Mouse (Mus musculus) CH12.LX (cell line): ENCODE measurements around the gene Cdk5. TPM values are rescaled to one million over a fixed set of nuclear protein-coding genes. Genes with fewer than 3 reads are reported as not detected.

Experiments used
- DNase-seq: peaks from one replicate; pipeline ENCODE4 v3.0.0-alpha.2; 2013; ENCODE audit errors: extremely low read depth
- H3K27ac ChIP-seq: 2 replicates; pipeline ENCODE4 v1.5.1; 2012; ENCODE audit warnings: low read depth, mild to moderate bottlenecking, control low read depth, moderate library complexity; ENCODE audit not compliant: insufficient read depth
- H3K27me3 ChIP-seq: replicated peaks from 2 replicates; pipeline ENCODE3; 2012; ENCODE audit warnings: inconsistent platforms
- H3K36me3 ChIP-seq, 2 experiments: replicated peaks in 1 of 2; 2 replicates each; pipeline versions ENCODE3 to v1.6.1; 2012; ENCODE audit warnings: inconsistent platforms in 1 of 2, low read length in 1 of 2, mild to moderate bottlenecking in 1 of 2, mixed read lengths in 1 of 2, moderate library complexity in 1 of 2; ENCODE audit not compliant: control insufficient read depth in 1 of 2, insufficient read depth in 1 of 2
- H3K4me1 ChIP-seq, 2 experiments: 2 replicates each; pipeline ENCODE4 v1.6.1; 2012; ENCODE audit warnings: inconsistent platforms in 1 of 2, moderate library complexity in 1 of 2; ENCODE audit not compliant: insufficient read depth in 2 of 2, control insufficient read depth in 1 of 2
- H3K4me2 ChIP-seq: 2 replicates; pipeline ENCODE4 v1.6.1; 2012; ENCODE audit warnings: low read depth, mild to moderate bottlenecking, control low read depth; ENCODE audit not compliant: poor library complexity, insufficient read depth, severe bottlenecking
- H3K4me3 ChIP-seq, 3 experiments: fragments of 150-350 bp in 1 of 3; sonication (generic) in 1 of 3; replicated peaks in 1 of 3; 2 replicates each; pipeline versions ENCODE3 to v1.5.1; 2011 to 2012; ENCODE audit warnings: low read depth in 2 of 3, low read length in 2 of 3, mild to moderate bottlenecking in 2 of 3, moderate library complexity in 2 of 3, control low read depth in 1 of 3, improper control_type of control experiment in 1 of 3, inconsistent platforms in 1 of 3, mixed read lengths in 1 of 3; ENCODE audit not compliant: poor library complexity in 1 of 3
- H3K79me2 ChIP-seq: replicated peaks from 2 replicates; pipeline ENCODE4 v1.6.1; 2012; ENCODE audit warnings: mild to moderate bottlenecking, moderate library complexity; ENCODE audit not compliant: control insufficient read depth, poor library complexity, insufficient read depth, severe bottlenecking; ENCODE audit errors: extremely low read depth
- H3K9ac ChIP-seq: 2 replicates; pipeline ENCODE4 v1.6.1; 2012; ENCODE audit warnings: low read depth, mild to moderate bottlenecking, control low read depth, moderate library complexity; ENCODE audit not compliant: insufficient read depth
- H3K9me3 ChIP-seq: replicated peaks from 2 replicates; pipeline ENCODE3; 2012; ENCODE audit warnings: low read length, inconsistent platforms, mixed read lengths
- BHLHE40 ChIP-seq: IDR thresholded peaks from 2 replicates; pipeline ENCODE4 v1.6.1; 2011; ENCODE audit warnings: mild to moderate bottlenecking, low read depth, low read length, improper control_type of control experiment
- CTCF ChIP-seq, 2 experiments: IDR thresholded peaks in 1 of 2; conservative IDR thresholded peaks in 1 of 2; 2 replicates each; pipeline ENCODE4 v1.5.1; 2011 to 2012; ENCODE audit warnings: low read depth in 2 of 2, low read length in 2 of 2, improper control_type of control experiment in 1 of 2, inconsistent platforms in 1 of 2, mild to moderate bottlenecking in 1 of 2, moderate library complexity in 1 of 2
- ELF1 ChIP-seq: IDR thresholded peaks from 2 replicates; pipeline ENCODE4 v1.6.1; 2014; ENCODE audit warnings: low read depth, mild to moderate bottlenecking, inconsistent platforms, low read length, improper control_type of control experiment
- EP300 ChIP-seq: IDR thresholded peaks from 2 replicates; pipeline ENCODE4 v1.6.1; 2011; ENCODE audit warnings: low read length, improper control_type of control experiment
- ETS1 ChIP-seq: conservative IDR thresholded peaks from 2 replicates; pipeline ENCODE4 v1.6.1; 2012; ENCODE audit warnings: low read depth, mild to moderate bottlenecking, inconsistent platforms, low read length, improper control_type of control experiment, moderate library complexity
- GABPA ChIP-seq: IDR thresholded peaks from 2 replicates; pipeline ENCODE4 v1.6.1; 2012; ENCODE audit warnings: low read depth, low read length, improper control_type of control experiment, inconsistent platforms; ENCODE audit not compliant: insufficient replicate concordance
- IRF4 ChIP-seq: IDR thresholded peaks from 2 replicates; pipeline ENCODE4 v1.6.1; 2014; ENCODE audit warnings: low read depth, mild to moderate bottlenecking, inconsistent platforms, low read length, improper control_type of control experiment
- JUN ChIP-seq: IDR thresholded peaks from 2 replicates; pipeline ENCODE4 v1.6.1; 2011; ENCODE audit warnings: low read depth, mild to moderate bottlenecking, low read length, improper control_type of control experiment, moderate library complexity; ENCODE audit not compliant: insufficient read depth
- JUND ChIP-seq: conservative IDR thresholded peaks from 2 replicates; pipeline ENCODE4 v1.6.1; 2011; ENCODE audit warnings: low read depth, low read length, improper control_type of control experiment
- MAFK ChIP-seq: IDR thresholded peaks from 2 replicates; pipeline ENCODE4 v1.6.1; 2011; ENCODE audit warnings: low read length, improper control_type of control experiment; ENCODE audit not compliant: insufficient replicate concordance
- MAX ChIP-seq: IDR thresholded peaks from 2 replicates; pipeline ENCODE4 v1.6.1; 2011; ENCODE audit warnings: low read length, improper control_type of control experiment
- MAZ ChIP-seq: IDR thresholded peaks from 2 replicates; pipeline ENCODE4 v1.6.1; 2012; ENCODE audit warnings: low read depth, mild to moderate bottlenecking, inconsistent platforms, low read length, improper control_type of control experiment, moderate library complexity
- MEF2A ChIP-seq: IDR thresholded peaks from 2 replicates; pipeline ENCODE4 v1.6.1; 2014; ENCODE audit warnings: low read depth, mild to moderate bottlenecking, inconsistent platforms, low read length, improper control_type of control experiment, borderline replicate concordance
- NELFE ChIP-seq: IDR thresholded peaks from 2 replicates; pipeline ENCODE4 v1.6.1; 2011; ENCODE audit warnings: low read depth, low read length, improper control_type of control experiment
- NRF1 ChIP-seq: IDR thresholded peaks from 2 replicates; pipeline ENCODE4 v1.6.1; 2014; ENCODE audit warnings: low read depth, mild to moderate bottlenecking, inconsistent platforms, low read length, improper control_type of control experiment, moderate library complexity
- PAX5 ChIP-seq: IDR thresholded peaks from 2 replicates; pipeline ENCODE4 v1.6.1; 2012; ENCODE audit warnings: low read length, inconsistent platforms, mixed read lengths
- POLR2A ChIP-seq: IDR thresholded peaks from 2 replicates; pipeline ENCODE4 v1.6.1; 2011; ENCODE audit warnings: low read depth, mild to moderate bottlenecking, improper control_type of control experiment, low read length
- RAD21 ChIP-seq: IDR thresholded peaks from 2 replicates; pipeline ENCODE4 v1.6.1; 2011; ENCODE audit warnings: low read depth, mild to moderate bottlenecking, low read length, improper control_type of control experiment, moderate library complexity
- SMC3 ChIP-seq: IDR thresholded peaks from 2 replicates; pipeline ENCODE4 v1.6.1; 2011; ENCODE audit warnings: low read depth, low read length, improper control_type of control experiment
- TBP ChIP-seq: conservative IDR thresholded peaks from 2 replicates; pipeline ENCODE4 v1.6.1; 2011; ENCODE audit warnings: low read depth, low read length, improper control_type of control experiment
- TCF12 ChIP-seq: IDR thresholded peaks from 2 replicates; pipeline ENCODE4 v1.6.1; 2014; ENCODE audit warnings: low read depth, mild to moderate bottlenecking, inconsistent platforms, low read length, improper control_type of control experiment
- USF1 ChIP-seq: IDR thresholded peaks from 2 replicates; pipeline ENCODE4 v1.6.1; 2014; ENCODE audit warnings: low read depth, mild to moderate bottlenecking, inconsistent platforms, low read length, improper control_type of control experiment
- ZC3H11A ChIP-seq: IDR thresholded peaks from 2 replicates; pipeline ENCODE4 v1.6.1; 2012; ENCODE audit warnings: low read depth, mild to moderate bottlenecking, inconsistent platforms, low read length, improper control_type of control experiment
- ZNF384 ChIP-seq: IDR thresholded peaks from 2 replicates; pipeline ENCODE4 v1.6.1; 2012; ENCODE audit warnings: low read depth, low read length, improper control_type of control experiment, inconsistent platforms
- dilution Hi-C: fragments of 300-500 bp; cut with MboI; formaldehyde crosslinking; loops from 2 replicates; pipeline ENCODE4 v1.14.3; 2020; ENCODE audit warnings: low sequenced_read_pairs; ENCODE audit not compliant: extremely low pct_unique_long_range_greater_than_20kb, extremely low pct_ligation_motif_present
- in situ Hi-C: fragments of 300-500 bp; cut with MboI; formaldehyde crosslinking; loops from 3 replicates; pipeline ENCODE4 v1.14.3; 2019; ENCODE audit warnings: low sequenced_read_pairs, low pct_ligation_motif_present, low pct_unique_long_range_greater_than_20kb, mixed read lengths
- polyA plus RNA-seq: library from polyadenylated mRNA; unstranded; fragments of >175 nt; gene quantifications from 2 replicates; pipeline ENCODE4 v1.2.1, GENCODE M21; 2012; ENCODE audit warnings: low read depth; ENCODE audit not compliant: insufficient read length
- total RNA-seq, 2 experiments: library from RNA; depleted of rRNA; stranded (reverse); fragments of 300-350 nt in 1 of 2; fragments of >200 nt in 1 of 2; gene quantifications; 2 replicates each; pipeline ENCODE4 v1.2.3; 2012 to 2014

The Cdk5 gene
- total and polyA plus RNA-seq, 3 experiments = 7.4 to 26.6 (median 12.1) TPM

DNA sequence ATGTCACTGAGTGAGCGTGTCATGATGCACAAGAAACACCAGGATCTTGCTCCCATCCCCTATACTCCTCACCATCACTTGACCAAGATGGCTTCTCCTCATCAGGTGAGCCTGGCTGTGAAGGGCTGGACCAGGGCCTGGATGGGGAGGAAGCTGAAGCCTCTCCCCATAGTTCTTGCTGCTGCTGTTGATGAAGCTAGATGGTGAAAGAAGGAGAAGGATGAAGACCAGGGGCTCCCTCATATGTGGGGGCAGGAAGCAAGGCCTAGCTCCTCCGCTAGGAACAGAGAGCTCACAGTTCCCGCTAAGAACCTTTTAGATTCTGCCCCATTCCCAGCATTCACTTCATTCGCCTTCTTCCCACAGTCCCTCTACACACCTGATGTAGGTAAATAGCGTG lies 38.0 kb downstream of the Cdk5 start:
- DNase-seq = no peak
- Histone ChIP-seq H3K9me3 (peaks cover 11% of the 10 kb centered on the region), H3K4me2 (no peak overlapping the region), H3K9ac (no peak overlapping the region), H3K4me1 (peaks cover 17 to 43% of the 10 kb centered on the region in 2 experiments), H3K4me3 (no peak overlapping the region), H3K36me3 (no peaks in the 10 kb centered on the region), H3K79me2 (no peaks in the 10 kb centered on the region), H3K27ac (no peak overlapping the region), H3K27me3 (no peaks in the 10 kb centered on the region)
- no peak for TF ChIP-seq TCF12
- no peak for TF ChIP-seq TBP
- no peak for TF ChIP-seq CTCF (conservative IDR thresholded peaks at IDR 0.05 in 1 of 2, IDR thresholded peaks at IDR 0.05 in 1 of 2; ENCODE audit: low read depth in 2 of 2, low read length in 2 of 2)
- TF ChIP-seq JUND = no peak
- TF ChIP-seq ZC3H11A = no peak
- no peak for TF ChIP-seq MAFK
- TF ChIP-seq EP300 = no peak
- no peak for TF ChIP-seq IRF4
- no peak for TF ChIP-seq MAZ
- TF ChIP-seq BHLHE40 = no peak
- TF ChIP-seq NRF1 = no peak
- TF ChIP-seq POLR2A = no peak
- TF ChIP-seq MAX = no peak
- no peak for TF ChIP-seq JUN
- TF ChIP-seq ZNF384 = no peak
- dilution Hi-C loops (no loop called here), in situ Hi-C loops (no loop called here)

GRCm38 (mm10) chr5:24384407-24384806 lies 38.9 kb downstream of the Cdk5 start:
- peak; percentile 55 for DNase-seq

More at GRCm38 (mm10) chr5:24384407-24384806, 38.9 kb downstream of the Cdk5 start:
- Histone ChIP-seq H3K36me3 (no peaks in the 10 kb centered on the region), H3K79me2 (no peaks in the 10 kb centered on the region), H3K9ac (peak overlapping the region; percentile 61; the same call in 1 of the 2 replicates), H3K4me3 (peak overlapping the region in 2 of 3 experiments; percentile 68 to 83), H3K9me3 (peaks cover 11% of the 10 kb centered on the region), H3K27me3 (no peaks in the 10 kb centered on the region), H3K4me1 (peaks cover 10 to 34% of the 10 kb centered on the region in 2 experiments), H3K4me2 (peak overlapping the region; percentile 76; the same call in 1 of the 2 replicates), H3K27ac (no peak overlapping the region)
- dilution Hi-C loops = no loop called here
- no peak for TF ChIP-seq RAD21
- no peak for TF ChIP-seq NELFE
- no peak for TF ChIP-seq MEF2A
- TF ChIP-seq GABPA = no peak
- TF ChIP-seq PAX5 = no peak
- no peak for TF ChIP-seq ZNF384
- peak; percentile 44 for TF ChIP-seq ELF1
- TF ChIP-seq SMC3 = no peak
- 0 out of 2 replicates have a peak, but pooled peaks have one; percentile 15 for TF ChIP-seq ETS1
- no peak for TF ChIP-seq USF1
- in situ Hi-C loops = no loop called here
